Mouse (Mus musculus) heart, postnatal 0 days (tissue): ENCODE data around the gene H3f3b.
"Not testable (repeated sequence)": the region's sequence is repeated elsewhere in the genome, so short reads cannot be mapped to it uniquely, and the experiment has no call there.

ENCODE experiments used
- CTCF ChIP-seq: IDR thresholded peaks from 2 replicates; pipeline ENCODE4 v1.5.1; 2016; ENCODE audit warnings: antibody characterized with exemption, control low read depth, low read depth
- EP300 ChIP-seq: IDR thresholded peaks from 2 replicates; pipeline ENCODE4 v1.6.1; 2016; ENCODE audit warnings: antibody characterized with exemption, low read depth

DNA sequence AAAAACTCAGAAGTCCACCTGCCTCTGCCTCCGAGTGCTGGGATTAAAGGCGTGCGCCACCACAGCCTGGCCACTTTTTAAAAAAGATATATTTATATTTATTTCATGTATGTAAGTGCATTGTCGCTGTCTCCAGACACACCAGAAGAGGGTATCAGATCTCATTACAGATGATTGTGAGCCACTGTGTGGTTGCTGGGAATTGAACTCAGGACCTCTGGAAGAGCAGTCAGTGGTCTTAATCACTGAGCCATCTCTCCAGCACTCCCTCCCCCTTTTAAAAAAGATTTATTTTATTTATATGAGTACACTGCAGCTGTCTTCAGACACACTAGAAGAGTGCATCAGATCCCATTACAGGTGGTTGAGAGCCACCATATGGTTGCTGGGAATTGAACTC, 8.9 kb downstream of the H3f3b start:
- TF ChIP-seq CTCF, EP300: not testable (repeated sequence)
